Mouse (Mus musculus) forebrain, postnatal 0 days (tissue): ENCODE measurements around the gene Lrrc41. TPM values are rescaled to one million over a fixed set of nuclear protein-coding genes. Genes with fewer than 3 reads are reported as not detected.

Experiments used
- ATAC-seq: fragments of 200-750 bp; cut with Nextera tagmentation; 2 replicates; pipeline ENCODE4 v1.8.0; 2017; ENCODE audit warnings: mild to moderate bottlenecking, moderate library complexity
- DNase-seq: peaks from one replicate; pipeline ENCODE4 v3.0.0-alpha.2; 2015
- H3K27ac ChIP-seq: fragments of 300-500 bp; sonication (generic); 2 replicates; pipeline ENCODE4 v1.5.1; 2014; ENCODE audit warnings: low read depth, mild to moderate bottlenecking, antibody characterized with exemption, low read length, moderate library complexity, mixed read lengths
- H3K27me3 ChIP-seq: fragments of 300-500 bp; sonication (generic); 2 replicates; pipeline ENCODE4 v1.6.1; 2014; ENCODE audit warnings: mild to moderate bottlenecking, low read length, mixed read lengths; ENCODE audit not compliant: insufficient read depth
- H3K36me3 ChIP-seq: fragments of 300-500 bp; sonication (generic); 2 replicates; pipeline ENCODE4 v1.6.1; 2014; ENCODE audit warnings: mild to moderate bottlenecking, moderate library complexity; ENCODE audit not compliant: insufficient read depth
- H3K4me1 ChIP-seq: fragments of 300-500 bp; sonication (generic); 2 replicates; pipeline ENCODE4 v1.6.1; 2014; ENCODE audit warnings: antibody characterized with exemption; ENCODE audit not compliant: insufficient read depth
- H3K4me2 ChIP-seq: fragments of 300-500 bp; sonication (generic); 2 replicates; pipeline ENCODE4 v1.6.1; 2014; ENCODE audit warnings: low read depth, mild to moderate bottlenecking, moderate library complexity
- H3K4me3 ChIP-seq: fragments of 300-500 bp; sonication (generic); 2 replicates; pipeline ENCODE4 v1.5.1; 2014; ENCODE audit warnings: low read depth, low read length, mixed read lengths
- H3K9ac ChIP-seq: fragments of 300-500 bp; sonication (generic); 2 replicates; pipeline ENCODE4 v1.6.1; 2014; ENCODE audit warnings: mild to moderate bottlenecking
- H3K9me3 ChIP-seq: fragments of 300-500 bp; sonication (generic); 2 replicates; pipeline ENCODE4 v1.6.1; 2016; ENCODE audit warnings: low read length
- CTCF ChIP-seq: sonication (generic); IDR thresholded peaks from 2 replicates; pipeline ENCODE4 v1.5.1; 2016; ENCODE audit warnings: antibody characterized with exemption, control low read depth, low read depth
- WGBS: fragments of 180-500 bp; shearing (Covaris S2); extraction: QIAGEN DNeasy Blood & Tissue Kit; methylation state at CpG from one replicate; pipeline ENCODE4 v1.1.7; 2014; 5-methylcytosine and 5-hydroxymethylcytosine counted together
- polyA plus RNA-seq: library from polyadenylated mRNA; unstranded; fragments of >200 nt; fragmentation: Nextera tagmentation; extraction: Ambion mirVana; gene quantifications from 2 replicates; pipeline ENCODE4 v1.2.1, GENCODE M21; 2015
- total RNA-seq: library from RNA; depleted of rRNA; stranded (reverse); fragments of >200 nt; gene quantifications from 2 replicates; pipeline ENCODE4 v1.2.3, GENCODE M21; 2014; rRNA removed

The Lrrc41 gene
- total and polyA plus RNA-seq, 2 experiments from 2014 or later = 67.5 to 98.4 TPM

GRCm38 (mm10) chr4:116137421-116137996, 62.4 kb downstream of the Lrrc41 start:
- no peaks in the 10 kb centered on the region for H3K36me3 ChIP-seq
- ATAC-seq (no peak), DNase-seq (no peak)
- H3K9me3 ChIP-seq = no peaks in the 10 kb centered on the region
- no peaks in the 10 kb centered on the region for H3K27me3 ChIP-seq
- no peak overlapping the region for H3K4me2 ChIP-seq
- no peak overlapping the region for H3K27ac ChIP-seq
- no peak for TF ChIP-seq CTCF
- H3K9ac ChIP-seq = no peak overlapping the region
- H3K4me1 ChIP-seq = peaks cover 5% of the 10 kb centered on the region; the same call in 1 of the 2 replicates
- no peak overlapping the region for H3K4me3 ChIP-seq
- WGBS = 55% methylated on average over 13 of the region's 13 CpGs

GRCm38 (mm10) chr4:116140801-116141574, 65.9 kb downstream of the Lrrc41 start:
- Histone ChIP-seq H3K9me3 (no peaks in the 10 kb centered on the region), H3K27me3 (no peaks in the 10 kb centered on the region), H3K4me1 (peaks cover 5% of the 10 kb centered on the region; the same call in 1 of the 2 replicates), H3K9ac (no peak overlapping the region), H3K36me3 (no peaks in the 10 kb centered on the region), H3K27ac (peak overlapping the region; percentile 54; the same call in 1 of the 2 replicates), H3K4me3 (no peak overlapping the region), H3K4me2 (no peak overlapping the region)
- peak; percentile 70 for ATAC-seq
- peak; percentile 61 for DNase-seq
- no peak for TF ChIP-seq CTCF
- 76% methylated on average over 7 of the region's 7 CpGs for WGBS

GRCm38 (mm10) chr4:116141736-116142135, 66.7 kb downstream of the Lrrc41 start:
- 88% methylated on average over 1 of the region's 1 CpGs for WGBS
- Histone ChIP-seq H3K4me1 (peaks cover 5% of the 10 kb centered on the region; the same call in 1 of the 2 replicates), H3K36me3 (no peaks in the 10 kb centered on the region), H3K4me2 (no peak overlapping the region), H3K9ac (no peak overlapping the region), H3K9me3 (no peaks in the 10 kb centered on the region), H3K27me3 (no peaks in the 10 kb centered on the region), H3K4me3 (no peak overlapping the region), H3K27ac (peak overlapping the region; percentile 54; the same call in 1 of the 2 replicates)
- DNase-seq (no peak), ATAC-seq (no peak)
- no peak for TF ChIP-seq CTCF

- TF ChIP-seq CTCF = no peak
- no peak for ATAC-seq
- no peak overlapping the region for H3K9ac ChIP-seq
- no peaks in the 10 kb centered on the region for H3K27me3 ChIP-seq
- peaks cover 5% of the 10 kb centered on the region; the same call in 1 of the 2 replicates for H3K4me1 ChIP-seq
- no peak overlapping the region for H3K4me3 ChIP-seq
- DNase-seq = no peak
- no peaks in the 10 kb centered on the region for H3K36me3 ChIP-seq
- no peak overlapping the region for H3K4me2 ChIP-seq
- 88% methylated on average over 7 of the region's 7 CpGs for WGBS
- no peaks in the 10 kb centered on the region for H3K9me3 ChIP-seq
- H3K27ac ChIP-seq = no peak overlapping the region
Measured at GRCm38 (mm10) chr4:116142269-116142668, 67.2 kb downstream of the Lrrc41 start.

- Histone ChIP-seq H3K4me1 (peaks cover 5% of the 10 kb centered on the region; the same call in 1 of the 2 replicates), H3K4me3 (peak overlapping the region; percentile 70), H3K27me3 (no peaks in the 10 kb centered on the region), H3K27ac (no peak overlapping the region), H3K36me3 (no peaks in the 10 kb centered on the region), H3K9me3 (no peaks in the 10 kb centered on the region), H3K4me2 (peak overlapping the region; percentile 88), H3K9ac (no peak overlapping the region)
- no peak for TF ChIP-seq CTCF
- ATAC-seq (no peak), DNase-seq (no peak)
- 5% methylated on average over 7 of the region's 7 CpGs for WGBS
Measured at GRCm38 (mm10) chr4:116143317-116143811, 68.3 kb downstream of the Lrrc41 start.

- peaks cover 5% of the 10 kb centered on the region; the same call in 1 of the 2 replicates for H3K4me1 ChIP-seq
- H3K27ac ChIP-seq = peak overlapping the region; percentile 30; the same call in 1 of the 2 replicates
- DNase-seq (peak; percentile 70), ATAC-seq (peak; percentile 84)
- TF ChIP-seq CTCF = peak; percentile 2; the same call in 1 of the 2 replicates
- WGBS = under 1% methylated on average over 47 of the region's 47 CpGs
- peak overlapping the region; percentile 73 for H3K9ac ChIP-seq
- H3K9me3 ChIP-seq = no peaks in the 10 kb centered on the region
- H3K36me3 ChIP-seq = no peaks in the 10 kb centered on the region
- H3K27me3 ChIP-seq = no peaks in the 10 kb centered on the region
- peak overlapping the region; percentile 88 for H3K4me2 ChIP-seq
- peak overlapping the region; percentile 70 for H3K4me3 ChIP-seq
Measured at GRCm38 (mm10) chr4:116143891-116144717, 69.0 kb downstream of the Lrrc41 start.

Other genes with a start within 250 kb of the Lrrc41 start
- gene Mob3c, start 247.2 kb upstream of the Lrrc41 start, total RNA-seq = 3.0 and 9.0 TPM in 2 replicates
- 1.6 and 3.0 TPM in 2 replicates for gene Mob3c, start 247.2 kb upstream of the Lrrc41 start, polyA plus RNA-seq
- gene Mknk1, start 236.1 kb upstream of the Lrrc41 start, total RNA-seq = 18.9 and 19.8 TPM in 2 replicates
- gene Mknk1, start 236.1 kb upstream of the Lrrc41 start, polyA plus RNA-seq = 22.8 and 24.3 TPM in 2 replicates
- gene Kncn, start 190.9 kb upstream of the Lrrc41 start, total RNA-seq = 0.38 TPM in 1 of 2 replicates, not detected in the other
- 0.10 and 0.44 TPM in 2 replicates for gene Kncn, start 190.9 kb upstream of the Lrrc41 start, polyA plus RNA-seq
- 1.3 and 1.4 TPM in 2 replicates for gene 6430628N08Rik, start 184.6 kb upstream of the Lrrc41 start, total RNA-seq
- 0.54 and 0.62 TPM in 2 replicates for gene 6430628N08Rik, start 184.6 kb upstream of the Lrrc41 start, polyA plus RNA-seq
- gene Dmbx1, start 135.3 kb upstream of the Lrrc41 start, total RNA-seq = 0.15 TPM in 1 of 2 replicates, not detected in the other
- 0.18 and 0.23 TPM in 2 replicates for gene Dmbx1, start 135.3 kb upstream of the Lrrc41 start, polyA plus RNA-seq
- gene Faah, start 57.3 kb upstream of the Lrrc41 start, total RNA-seq = 28.8 and 42.7 TPM in 2 replicates
- gene Faah, start 57.3 kb upstream of the Lrrc41 start, polyA plus RNA-seq = 22.0 and 25.4 TPM in 2 replicates
- gene Nsun4, start 21.4 kb upstream of the Lrrc41 start, total RNA-seq = 9.9 and 10.6 TPM in 2 replicates
- 6.8 and 8.2 TPM in 2 replicates for gene Nsun4, start 21.4 kb upstream of the Lrrc41 start, polyA plus RNA-seq
- gene Uqcrh, start 198 bp upstream of the Lrrc41 start, total RNA-seq = 271 and 387 TPM in 2 replicates
- 414 and 534 TPM in 2 replicates for gene Uqcrh, start 198 bp upstream of the Lrrc41 start, polyA plus RNA-seq
- gene Rad54l, start 48.4 kb downstream of the Lrrc41 start, total RNA-seq = 2.0 and 3.2 TPM in 2 replicates
- gene Rad54l, start 48.4 kb downstream of the Lrrc41 start, polyA plus RNA-seq = 2.6 and 3.5 TPM in 2 replicates
- gene Pomgnt1, start 48.6 kb downstream of the Lrrc41 start, total RNA-seq = 80.3 and 83.0 TPM in 2 replicates
- 52.7 and 57.6 TPM in 2 replicates for gene Pomgnt1, start 48.6 kb downstream of the Lrrc41 start, polyA plus RNA-seq
- 5.0 and 6.3 TPM in 2 replicates for gene Lurap1, start 76.1 kb downstream of the Lrrc41 start, total RNA-seq
- 2.8 and 3.0 TPM in 2 replicates for gene Lurap1, start 76.1 kb downstream of the Lrrc41 start, polyA plus RNA-seq
- 0.29 TPM in 1 of 2 replicates, not detected in the other for gene Tspan1, start 92.3 kb downstream of the Lrrc41 start, total RNA-seq
- gene Tspan1, start 92.3 kb downstream of the Lrrc41 start, polyA plus RNA-seq = 0.07 TPM in 1 of 2 replicates, not detected in the other
- gene 1700042G07Rik, start 98.1 kb downstream of the Lrrc41 start, total RNA-seq = not detected in 2 replicates
- not detected in 2 replicates for gene 1700042G07Rik, start 98.1 kb downstream of the Lrrc41 start, polyA plus RNA-seq
- not detected in 2 replicates for gene Gm49337, start 98.1 kb downstream of the Lrrc41 start, total RNA-seq
- gene Gm49337, start 98.1 kb downstream of the Lrrc41 start, polyA plus RNA-seq = not detected in 2 replicates
- gene Pik3r3, start 146.3 kb downstream of the Lrrc41 start, total RNA-seq = 41.5 and 51.3 TPM in 2 replicates
- gene Pik3r3, start 146.3 kb downstream of the Lrrc41 start, polyA plus RNA-seq = 21.5 and 30.8 TPM in 2 replicates